Mouse (Mus musculus): Measurements from ENCODE around the gene Pde6h. TPM values are rescaled to one million over a fixed set of nuclear protein-coding genes. Genes with fewer than 3 reads are reported as not detected.

Gene Pde6h
- polyA plus RNA-seq, 1 experiment: 0.11 TPM

GRCm38 (mm10) chr6:136989824-136990497 is 66.3 kb downstream of the Pde6h start:
- H3K4me1 ChIP-seq (ENCODE audit: control insufficient read depth, insufficient read depth, low read length): no peaks in the 10 kb centered on the region
- H3K27ac ChIP-seq (ENCODE audit: insufficient read depth, low read length): no peak overlapping the region
- DNase-seq: no peak
- no peak overlapping the region for H3K4me3 ChIP-seq (replicated peaks; ENCODE audit: insufficient read depth, low read depth, low read length)
- 38% methylated on average over 11 of the region's 11 CpGs for WGBS
- TF ChIP-seq CTCF (IDR thresholded peaks at IDR 0.05; ENCODE audit: borderline replicate concordance, insufficient read depth, low read depth, low read length): no peak
- H3K27me3 ChIP-seq (ENCODE audit: control insufficient read depth, insufficient read depth, low read length): no peaks in the 10 kb centered on the region; the same call in 1 of the 2 replicates

- no peak for DNase-seq
- WGBS: 66% methylated on average over 8 of the region's 8 CpGs
- H3K4me3 ChIP-seq (replicated peaks; ENCODE audit: insufficient read depth, low read depth, low read length): no peak overlapping the region
- no peaks in the 10 kb centered on the region; the same call in 1 of the 2 replicates for H3K27me3 ChIP-seq (ENCODE audit: control insufficient read depth, insufficient read depth, low read length)
- TF ChIP-seq POLR2A (IDR thresholded peaks at IDR 0.05; ENCODE audit: borderline replicate concordance, insufficient read depth, low read length) (no peak), CTCF (IDR thresholded peaks at IDR 0.05; ENCODE audit: borderline replicate concordance, insufficient read depth, low read depth, low read length) (no peak)
- H3K27ac ChIP-seq (ENCODE audit: insufficient read depth, low read length): no peak overlapping the region
- H3K4me1 ChIP-seq (ENCODE audit: control insufficient read depth, insufficient read depth, low read length): no peaks in the 10 kb centered on the region
These were observed 66.9 kb downstream of the Pde6h start for GRCm38 (mm10) chr6:136990557-136990956.

DNA sequence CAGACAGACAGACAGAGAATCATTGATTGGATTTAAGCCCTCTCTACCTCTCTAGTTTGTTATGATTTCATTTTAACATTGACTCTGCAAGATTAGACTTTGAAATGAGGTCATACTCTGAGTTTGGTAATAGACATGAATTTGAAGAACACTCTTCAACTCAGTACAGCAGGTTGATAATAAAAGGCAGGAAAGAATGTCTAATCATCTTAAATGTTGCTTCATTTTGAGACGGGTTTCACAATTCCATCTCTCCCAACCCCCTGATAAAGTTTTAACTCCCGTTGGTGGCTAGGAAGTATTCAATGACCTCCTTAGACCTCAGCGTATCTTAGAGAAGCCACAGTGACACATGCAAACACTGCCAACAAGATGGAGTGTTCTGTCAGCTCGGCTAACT is 69.9 kb downstream of the Pde6h start:
- Histone ChIP-seq H3K27me3 (ENCODE audit: control insufficient read depth, insufficient read depth, low read length) (no peaks in the 10 kb centered on the region; the same call in 1 of the 2 replicates), H3K4me1 (ENCODE audit: control insufficient read depth, insufficient read depth, low read length) (no peaks in the 10 kb centered on the region), H3K27ac (ENCODE audit: insufficient read depth, low read length) (no peak overlapping the region), H3K4me3 (replicated peaks; ENCODE audit: insufficient read depth, low read depth, low read length) (no peak overlapping the region)
- no peak for DNase-seq
- TF ChIP-seq POLR2A (IDR thresholded peaks at IDR 0.05; ENCODE audit: borderline replicate concordance, insufficient read depth, low read length) (no peak), CTCF (IDR thresholded peaks at IDR 0.05; ENCODE audit: borderline replicate concordance, insufficient read depth, low read depth, low read length) (no peak)
- 89% methylated on average over 4 of the region's 4 CpGs for WGBS

DNA sequence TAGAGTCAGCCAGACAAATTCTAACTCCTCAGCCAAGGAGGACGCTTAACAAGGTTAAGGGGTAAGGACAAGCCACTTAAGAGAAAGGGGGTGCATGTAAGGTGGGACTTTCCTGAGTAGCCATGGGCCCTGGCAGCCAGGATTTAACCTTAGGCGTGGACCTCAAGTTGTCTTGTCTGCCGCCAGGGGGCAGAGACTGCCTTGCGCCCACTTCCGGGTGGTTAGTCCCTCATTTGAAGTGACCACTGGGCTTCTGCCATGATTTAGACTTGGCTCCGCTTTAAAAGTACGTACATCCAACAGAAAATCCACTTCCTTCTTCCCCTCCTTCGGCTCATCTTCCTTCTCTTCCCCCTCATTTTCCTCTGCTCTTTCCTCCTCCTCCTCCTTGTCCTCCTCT is 71.9 kb downstream of the Pde6h start:
- Histone ChIP-seq H3K27me3 (ENCODE audit: control insufficient read depth, insufficient read depth, low read length) (no peaks in the 10 kb centered on the region), H3K4me3 (replicated peaks; ENCODE audit: insufficient read depth, low read depth, low read length) (no peak overlapping the region), H3K27ac (ENCODE audit: insufficient read depth, low read length) (no peak overlapping the region), H3K4me1 (ENCODE audit: control insufficient read depth, insufficient read depth, low read length) (no peaks in the 10 kb centered on the region)
- 60% methylated on average over 8 of the region's 8 CpGs for WGBS
- TF ChIP-seq POLR2A (IDR thresholded peaks at IDR 0.05; ENCODE audit: borderline replicate concordance, insufficient read depth, low read length) (no peak), CTCF (IDR thresholded peaks at IDR 0.05; ENCODE audit: borderline replicate concordance, insufficient read depth, low read depth, low read length) (peak; percentile 10; the same call in 1 of the 2 replicates)
- DNase-seq: no peak

- DNase-seq: no peak
- WGBS: 55% methylated on average over 5 of the region's 5 CpGs
- TF ChIP-seq POLR2A (IDR thresholded peaks at IDR 0.05; ENCODE audit: borderline replicate concordance, insufficient read depth, low read length) (no peak), CTCF (IDR thresholded peaks at IDR 0.05; ENCODE audit: borderline replicate concordance, insufficient read depth, low read depth, low read length) (no peak)
- H3K4me3 ChIP-seq (replicated peaks; ENCODE audit: insufficient read depth, low read depth, low read length): no peak overlapping the region
- H3K4me1 ChIP-seq (ENCODE audit: control insufficient read depth, insufficient read depth, low read length): no peaks in the 10 kb centered on the region
- H3K27me3 ChIP-seq (ENCODE audit: control insufficient read depth, insufficient read depth, low read length): no peaks in the 10 kb centered on the region
- no peak overlapping the region for H3K27ac ChIP-seq (ENCODE audit: insufficient read depth, low read length)
These were observed 72.7 kb downstream of the Pde6h start for GRCm38 (mm10) chr6:136996336-136996735.

GRCm38 (mm10) chr6:136998181-136998580 is 74.5 kb downstream of the Pde6h start:
- H3K27me3 ChIP-seq (ENCODE audit: control insufficient read depth, insufficient read depth, low read length): no peaks in the 10 kb centered on the region
- TF ChIP-seq POLR2A (IDR thresholded peaks at IDR 0.05; ENCODE audit: borderline replicate concordance, insufficient read depth, low read length): no peak
- TF ChIP-seq CTCF (IDR thresholded peaks at IDR 0.05; ENCODE audit: borderline replicate concordance, insufficient read depth, low read depth, low read length): no peak
- H3K27ac ChIP-seq (ENCODE audit: insufficient read depth, low read length): no peak overlapping the region
- no peak overlapping the region for H3K4me3 ChIP-seq (replicated peaks; ENCODE audit: insufficient read depth, low read depth, low read length)
- 88% methylated on average over 7 of the region's 7 CpGs for WGBS
- DNase-seq: no peak
- H3K4me1 ChIP-seq (ENCODE audit: control insufficient read depth, insufficient read depth, low read length): no peaks in the 10 kb centered on the region

DNA sequence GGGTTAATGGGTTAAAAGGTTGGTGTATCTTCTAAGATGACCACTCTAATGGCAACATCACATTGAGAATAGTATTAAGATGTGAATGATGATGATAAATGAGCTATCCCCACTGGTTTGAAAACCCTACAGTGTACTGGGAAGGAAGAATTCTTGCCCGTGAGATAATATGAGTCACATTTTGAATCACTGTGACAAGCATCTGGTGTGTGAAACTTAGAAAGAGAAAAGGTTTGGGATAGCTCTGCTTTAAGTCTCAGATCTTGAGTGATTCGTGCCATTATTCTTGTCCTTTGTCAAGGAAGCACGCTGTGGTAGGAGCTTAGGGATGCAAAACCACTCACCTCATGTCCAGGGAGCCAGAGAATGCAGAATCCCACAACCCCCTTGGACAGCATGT is 75.4 kb downstream of the Pde6h start:
- 88% methylated on average over 3 of the region's 3 CpGs for WGBS
- Histone ChIP-seq H3K27ac (ENCODE audit: insufficient read depth, low read length) (no peak overlapping the region), H3K27me3 (ENCODE audit: control insufficient read depth, insufficient read depth, low read length) (no peaks in the 10 kb centered on the region), H3K4me3 (replicated peaks; ENCODE audit: insufficient read depth, low read depth, low read length) (no peak overlapping the region), H3K4me1 (ENCODE audit: control insufficient read depth, insufficient read depth, low read length) (no peaks in the 10 kb centered on the region)
- TF ChIP-seq POLR2A (IDR thresholded peaks at IDR 0.05; ENCODE audit: borderline replicate concordance, insufficient read depth, low read length) (no peak), CTCF (IDR thresholded peaks at IDR 0.05; ENCODE audit: borderline replicate concordance, insufficient read depth, low read depth, low read length) (no peak)
- no peak for DNase-seq

- DNase-seq: no peak
- TF ChIP-seq CTCF (IDR thresholded peaks at IDR 0.05; ENCODE audit: borderline replicate concordance, insufficient read depth, low read depth, low read length) (no peak), POLR2A (IDR thresholded peaks at IDR 0.05; ENCODE audit: borderline replicate concordance, insufficient read depth, low read length) (no peak)
- 92% methylated on average over 15 of the region's 15 CpGs for WGBS
- H3K27ac ChIP-seq (ENCODE audit: insufficient read depth, low read length): no peak overlapping the region
- no peaks in the 10 kb centered on the region for H3K27me3 ChIP-seq (ENCODE audit: control insufficient read depth, insufficient read depth, low read length)
- H3K4me1 ChIP-seq (ENCODE audit: control insufficient read depth, insufficient read depth, low read length): no peaks in the 10 kb centered on the region
- H3K4me3 ChIP-seq (replicated peaks; ENCODE audit: insufficient read depth, low read depth, low read length): no peak overlapping the region
These were observed 76.2 kb downstream of the Pde6h start for GRCm38 (mm10) chr6:136999707-137000446.

Measured in cerebellum, adult 2 months (tissue).